Mouse (Mus musculus): Measurements from ENCODE around the gene Pip5k1c. TPM values are rescaled to one million over a fixed set of nuclear protein-coding genes. Genes with fewer than 3 reads are reported as not detected.

Pip5k1c gene
- polyA plus RNA-seq, 1 experiment: 212 TPM

DNA sequence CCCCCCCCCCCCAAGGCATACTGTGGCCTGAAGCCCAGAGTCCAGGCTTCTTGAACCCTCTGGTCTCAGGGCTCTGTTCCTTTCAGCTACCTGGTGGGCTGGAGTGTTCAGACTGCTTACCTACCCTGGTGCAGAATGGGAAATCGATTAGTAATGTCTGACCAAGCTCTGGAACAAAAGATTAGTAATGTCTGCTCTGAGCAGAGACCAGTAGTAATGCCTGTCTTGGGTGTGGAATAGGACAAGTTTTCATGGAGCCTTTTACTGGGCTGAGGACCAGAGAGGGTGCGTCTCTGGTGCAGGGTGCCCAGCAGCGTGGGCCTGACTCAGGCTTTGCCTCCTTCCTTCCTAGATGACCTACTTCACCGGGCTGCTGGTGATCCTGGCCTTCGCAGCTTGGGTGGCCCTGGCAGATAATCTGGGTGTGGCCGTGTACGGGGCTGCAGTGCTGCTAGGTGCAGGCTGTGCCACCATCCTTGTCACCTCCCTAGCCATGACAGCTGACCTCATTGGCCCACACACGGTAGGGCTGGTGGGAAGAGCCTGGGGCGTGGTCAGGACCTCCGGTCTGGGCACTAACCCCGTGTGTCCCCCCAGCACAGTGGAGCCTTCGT is 69.7 kb downstream of the Pip5k1c start:
- WGBS: 98% methylated on average over 12 of the region's 12 CpGs

DNA sequence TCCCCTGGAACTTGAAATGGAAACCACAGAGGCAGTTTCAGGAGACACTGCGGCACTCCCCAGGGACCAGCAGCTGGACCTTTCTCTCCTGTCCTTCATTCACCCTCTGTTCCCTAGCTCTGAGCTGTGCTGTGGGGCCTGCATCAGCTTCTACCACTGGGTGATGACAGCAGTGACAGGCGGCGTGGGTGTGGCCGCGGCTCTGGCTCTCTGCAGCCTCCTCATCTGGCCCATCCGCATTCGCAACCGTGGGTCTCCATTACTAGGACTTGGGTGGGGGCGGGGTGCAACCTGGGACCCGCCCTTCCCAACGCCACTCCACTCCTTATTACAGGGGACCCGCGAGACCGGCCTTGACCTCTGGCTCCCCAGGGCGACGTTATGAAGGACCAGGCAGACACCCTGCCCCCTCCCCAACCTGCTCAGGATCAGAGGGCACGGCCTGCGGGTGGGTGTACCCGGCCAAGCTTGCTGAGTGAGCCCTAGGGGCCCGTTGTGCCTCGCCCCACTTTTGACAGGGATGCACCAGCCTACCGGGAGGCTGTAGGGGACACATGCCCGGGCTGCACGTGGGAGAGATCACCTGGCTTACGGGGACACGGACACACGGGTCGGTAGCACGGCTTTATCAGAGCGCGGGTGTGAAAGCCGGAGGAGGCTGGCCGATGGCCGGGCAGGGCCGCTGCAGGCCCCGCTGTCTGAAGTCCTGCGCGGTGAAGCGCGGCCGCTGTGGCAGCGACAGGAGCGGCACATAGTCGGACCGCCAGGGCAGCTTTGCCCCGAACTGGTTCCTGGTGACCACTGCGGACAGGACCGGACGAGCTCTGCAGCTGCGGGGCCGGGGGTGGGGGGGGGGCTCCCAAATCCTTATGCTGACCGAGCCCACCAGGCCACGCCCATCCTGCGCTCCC is 70.9 kb downstream of the Pip5k1c start:
- Histone ChIP-seq H3K4me1 (replicated peaks; ENCODE audit: control insufficient read depth, insufficient read depth, low read length) (peaks cover 6% of the 10 kb centered on the region), H3K27me3 (ENCODE audit: control insufficient read depth, insufficient read depth, low read length) (no peaks in the 10 kb centered on the region), H3K27ac (ENCODE audit: control insufficient read depth, insufficient read depth, low read length) (no peak overlapping the region), H3K36me3 (ENCODE audit: control insufficient read depth, insufficient read depth, low read length) (peaks cover 19% of the 10 kb centered on the region), H3K4me3 (ENCODE audit: control insufficient read depth, insufficient read depth, low read length) (no peak overlapping the region)
- TF ChIP-seq CTCF (IDR thresholded peaks at IDR 0.05; ENCODE audit: borderline replicate concordance, control insufficient read depth, extremely low read depth, insufficient read depth, low read length, poor library complexity) (no peak), POLR2A (IDR thresholded peaks at IDR 0.05; ENCODE audit: control insufficient read depth, extremely low read depth, insufficient read depth, low read length, poor library complexity) (no peak)
- 94% methylated on average over 54 of the region's 54 CpGs for WGBS
- no peak for DNase-seq

More for the DNA sequence above, 69.7 kb downstream of the Pip5k1c start:
- H3K4me1 ChIP-seq (replicated peaks; ENCODE audit: control insufficient read depth, insufficient read depth, low read length): peaks cover 17% of the 10 kb centered on the region
- no peak overlapping the region for H3K4me3 ChIP-seq (ENCODE audit: control insufficient read depth, insufficient read depth, low read length)
- TF ChIP-seq CTCF (IDR thresholded peaks at IDR 0.05; ENCODE audit: borderline replicate concordance, control insufficient read depth, extremely low read depth, insufficient read depth, low read length, poor library complexity) (no peak), POLR2A (IDR thresholded peaks at IDR 0.05; ENCODE audit: control insufficient read depth, extremely low read depth, insufficient read depth, low read length, poor library complexity) (no peak)
- no peaks in the 10 kb centered on the region for H3K27me3 ChIP-seq (ENCODE audit: control insufficient read depth, insufficient read depth, low read length)
- DNase-seq: no peak
- H3K36me3 ChIP-seq (ENCODE audit: control insufficient read depth, insufficient read depth, low read length): peaks cover 9% of the 10 kb centered on the region
- no peak overlapping the region for H3K27ac ChIP-seq (ENCODE audit: control insufficient read depth, insufficient read depth, low read length)

DNA sequence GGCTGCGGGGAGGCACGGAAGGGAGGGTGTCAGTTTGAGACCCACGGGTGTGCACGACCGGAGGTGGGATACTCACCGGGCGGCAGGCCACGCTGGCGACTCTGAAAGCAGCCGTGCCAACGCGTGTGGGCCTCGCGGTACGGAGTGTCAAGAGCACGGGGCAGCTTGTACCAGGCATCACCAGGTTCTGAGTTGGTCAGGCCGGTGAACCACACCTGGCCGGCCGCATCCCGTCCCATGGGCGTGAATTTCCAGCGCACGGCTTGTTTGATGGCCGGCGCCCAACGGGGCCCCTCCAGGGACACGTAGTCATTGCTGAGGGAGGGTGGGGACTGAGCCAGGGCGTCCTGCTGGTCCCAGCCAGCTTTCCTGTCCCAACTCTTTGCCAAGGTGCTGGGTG is 71.9 kb downstream of the Pip5k1c start:
- Histone ChIP-seq H3K27me3 (ENCODE audit: control insufficient read depth, insufficient read depth, low read length) (no peaks in the 10 kb centered on the region), H3K27ac (ENCODE audit: control insufficient read depth, insufficient read depth, low read length) (no peak overlapping the region), H3K4me3 (ENCODE audit: control insufficient read depth, insufficient read depth, low read length) (no peak overlapping the region), H3K4me1 (replicated peaks; ENCODE audit: control insufficient read depth, insufficient read depth, low read length) (no peaks in the 10 kb centered on the region), H3K36me3 (ENCODE audit: control insufficient read depth, insufficient read depth, low read length) (peaks cover 24% of the 10 kb centered on the region)
- TF ChIP-seq CTCF (IDR thresholded peaks at IDR 0.05; ENCODE audit: borderline replicate concordance, control insufficient read depth, extremely low read depth, insufficient read depth, low read length, poor library complexity) (no peak), POLR2A (IDR thresholded peaks at IDR 0.05; ENCODE audit: control insufficient read depth, extremely low read depth, insufficient read depth, low read length, poor library complexity) (no peak)
- WGBS: 95% methylated on average over 28 of the region's 28 CpGs
- no peak for DNase-seq

GRCm38 (mm10) chr10:81365073-81365472 is 72.3 kb downstream of the Pip5k1c start:
- no peak for TF ChIP-seq POLR2A (IDR thresholded peaks at IDR 0.05; ENCODE audit: control insufficient read depth, extremely low read depth, insufficient read depth, low read length, poor library complexity)
- no peak for TF ChIP-seq CTCF (IDR thresholded peaks at IDR 0.05; ENCODE audit: borderline replicate concordance, control insufficient read depth, extremely low read depth, insufficient read depth, low read length, poor library complexity)
- H3K4me1 ChIP-seq (replicated peaks; ENCODE audit: control insufficient read depth, insufficient read depth, low read length): no peaks in the 10 kb centered on the region
- H3K27ac ChIP-seq (ENCODE audit: control insufficient read depth, insufficient read depth, low read length): no peak overlapping the region
- WGBS: 75% methylated on average over 4 of the region's 4 CpGs
- no peak overlapping the region for H3K4me3 ChIP-seq (ENCODE audit: control insufficient read depth, insufficient read depth, low read length)
- no peak for DNase-seq
- no peaks in the 10 kb centered on the region for H3K27me3 ChIP-seq (ENCODE audit: control insufficient read depth, insufficient read depth, low read length)
- H3K36me3 ChIP-seq (ENCODE audit: control insufficient read depth, insufficient read depth, low read length): peaks cover 28% of the 10 kb centered on the region

DNA sequence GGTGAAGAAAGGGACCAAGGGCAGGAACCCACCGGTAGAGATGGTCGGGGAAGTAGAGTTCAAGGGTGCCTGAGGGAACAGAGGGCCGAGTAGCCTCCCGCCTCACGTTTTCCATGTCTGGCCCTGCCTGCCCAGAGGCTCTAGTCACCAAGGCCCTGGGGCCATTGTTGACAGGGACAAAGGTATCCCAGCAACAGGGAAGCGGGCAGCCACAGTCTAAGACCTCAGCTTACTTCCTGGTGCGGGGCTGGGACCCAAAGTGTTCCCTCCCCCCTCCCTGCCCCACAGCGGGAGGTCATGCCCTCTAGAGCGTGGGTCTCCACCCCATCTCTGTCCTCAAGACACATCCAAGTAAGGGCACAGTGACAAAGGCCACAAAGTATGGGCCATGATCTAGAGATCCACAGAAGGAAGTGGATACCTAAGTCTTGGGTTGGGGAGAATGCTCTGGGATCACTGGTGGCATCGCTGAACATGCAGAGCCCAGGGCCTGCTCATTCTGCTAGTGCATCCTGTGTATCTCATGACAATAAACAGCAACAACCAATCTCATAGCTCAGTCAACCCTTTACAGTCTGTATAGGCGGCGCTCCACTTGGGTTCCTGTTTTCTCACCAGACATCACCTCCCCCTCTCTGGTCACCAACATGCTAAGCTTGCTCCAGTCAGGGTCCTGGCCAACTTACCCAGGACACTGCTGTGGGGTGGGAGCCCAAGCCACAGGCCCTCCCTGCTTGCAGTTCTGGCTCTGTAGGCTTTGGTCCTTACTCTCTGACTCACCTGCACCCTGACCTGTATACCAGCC is 73.1 kb downstream of the Pip5k1c start, which contains the start of gene 4930404N11Rik:
4930404N11Rik (minus strand) TSS at position 145 of the 805 bp plus-strand sequence.
- TF ChIP-seq CTCF (IDR thresholded peaks at IDR 0.05; ENCODE audit: borderline replicate concordance, control insufficient read depth, extremely low read depth, insufficient read depth, low read length, poor library complexity): no peak
- TF ChIP-seq POLR2A (IDR thresholded peaks at IDR 0.05; ENCODE audit: control insufficient read depth, extremely low read depth, insufficient read depth, low read length, poor library complexity): no peak
- Histone ChIP-seq H3K36me3 (ENCODE audit: control insufficient read depth, insufficient read depth, low read length) (peaks cover 35% of the 10 kb centered on the region), H3K4me3 (ENCODE audit: control insufficient read depth, insufficient read depth, low read length) (no peak within 1 kb of the TSS), H3K27ac (ENCODE audit: control insufficient read depth, insufficient read depth, low read length) (no peak within 1 kb of the TSS), H3K4me1 (replicated peaks; ENCODE audit: control insufficient read depth, insufficient read depth, low read length) (no peaks in the 10 kb centered on the region), H3K27me3 (ENCODE audit: control insufficient read depth, insufficient read depth, low read length) (no peaks in the 10 kb centered on the region)
- no peak for DNase-seq
- WGBS: 71% methylated on average over 12 of the region's 12 CpGs
